Mouse (Mus musculus) cortical plate, adult 2 months (tissue): Measurements from ENCODE around the gene Ttc28.

Source experiments
- CTCF ChIP-seq: fragments of 200-500 bp; IDR thresholded peaks from 2 replicates; pipeline ENCODE4 v1.5.1; 2011; ENCODE audit warnings: mild to moderate bottlenecking, control low read depth, low read length; ENCODE audit not compliant: insufficient read depth; ENCODE audit errors: extremely low read depth
- POLR2A ChIP-seq: fragments of 200-500 bp; IDR thresholded peaks from 2 replicates; pipeline ENCODE4 v1.6.1; 2011; ENCODE audit warnings: mild to moderate bottlenecking, low read length, control low read depth; ENCODE audit not compliant: insufficient read depth; ENCODE audit errors: extremely low read depth

GRCm38 (mm10) chr5:111200167-111200840, 320.7 kb downstream of the Ttc28 start:
- TF ChIP-seq POLR2A (no peak), CTCF (no peak)
